Mouse (Mus musculus) liver, adult 2 months (tissue): ENCODE data around the gene Fosl1. TPM values are rescaled to one million over a fixed set of nuclear protein-coding genes. Genes with fewer than 3 reads are reported as not detected.
A peak's percentile ranks its signal among the peaks of the same experiment; 100 is the strongest.
"Not testable (repeated sequence)": the region's sequence is repeated elsewhere in the genome, so short reads cannot be mapped to it uniquely, and the experiment has no call there.

Experiments used
- DNase-seq: peaks from one replicate; pipeline ENCODE4 v3.0.0-alpha.2; 2011; ENCODE audit warnings: low read depth, low spot score; ENCODE audit errors: extremely low read depth
- H3K27ac ChIP-seq: fragments of 200-500 bp; replicated peaks from 2 replicates; pipeline ENCODE4 v1.5.1; 2012; ENCODE audit warnings: low read depth, mild to moderate bottlenecking, control low read depth, inconsistent platforms, low read length; ENCODE audit not compliant: insufficient read depth
- H3K27me3 ChIP-seq: fragments of 200-500 bp; 2 replicates; pipeline ENCODE4 v1.6.1; 2012; ENCODE audit warnings: mild to moderate bottlenecking, moderate library complexity, low read length, inconsistent platforms; ENCODE audit not compliant: control insufficient read depth, insufficient read depth
- H3K36me3 ChIP-seq: fragments of 200-500 bp; 2 replicates; pipeline ENCODE4 v1.6.1; 2012; ENCODE audit warnings: low read length, inconsistent platforms; ENCODE audit not compliant: control insufficient read depth, insufficient read depth
- H3K4me1 ChIP-seq: fragments of 200-500 bp; 2 replicates; pipeline ENCODE4 v1.6.1; 2011; ENCODE audit warnings: low read length; ENCODE audit not compliant: control insufficient read depth, insufficient read depth
- H3K4me3 ChIP-seq: fragments of 200-500 bp; 2 replicates; pipeline ENCODE4 v1.5.1; 2011; ENCODE audit warnings: low read depth, mild to moderate bottlenecking, control low read depth, low read length, moderate library complexity; ENCODE audit not compliant: insufficient read depth
- H3K79me2 ChIP-seq: fragments of 200-500 bp; 2 replicates; pipeline ENCODE4 v1.6.1; 2012; ENCODE audit warnings: inconsistent platforms, mild to moderate bottlenecking, low read length, moderate library complexity; ENCODE audit not compliant: control insufficient read depth, insufficient read depth
- H3K9ac ChIP-seq: fragments of 200-500 bp; 2 replicates; pipeline ENCODE4 v1.6.1; 2012; ENCODE audit warnings: low read depth, mild to moderate bottlenecking, control low read depth, inconsistent platforms, low read length
- CTCF ChIP-seq: fragments of 200-500 bp; IDR thresholded peaks from 2 replicates; pipeline ENCODE4 v1.5.1; 2011; ENCODE audit warnings: low read depth, low read length, control low read depth
- POLR2A ChIP-seq: fragments of 200-500 bp; IDR thresholded peaks from 2 replicates; pipeline ENCODE4 v1.6.1; 2011; ENCODE audit warnings: low read length, control low read depth; ENCODE audit not compliant: insufficient read depth; ENCODE audit errors: extremely low read depth
- WGBS: fragments of 180-500 bp; shearing (Covaris S2); methylation state at CpG from one replicate; pipeline ENCODE4 v1.1.7; 2018; 5-methylcytosine and 5-hydroxymethylcytosine counted together
- polyA plus RNA-seq: library from polyadenylated mRNA; depleted of rRNA; stranded (reverse); fragments of >200 nt; gene quantifications from 2 replicates; pipeline ENCODE4 v1.2.3, GENCODE M21; 2012
- total RNA-seq: library from RNA; depleted of rRNA; stranded (reverse); fragments of >200 nt; gene quantifications from 2 replicates; pipeline ENCODE4 v1.2.3, GENCODE M21; 2014

Fosl1 gene
- total and polyA plus RNA-seq, 2 experiments, result not detected

GRCm38 (mm10) chr19:5490313-5490897 is 43.1 kb downstream of the Fosl1 start, which contains the start of gene Cfl1:
Gene Cfl1, plus strand, starts transcription at chr19:5490455.
- DNase-seq, result peak; percentile 89
- peaks cover 10% of the 10 kb centered on the region; the same call in 1 of the 2 replicates for H3K36me3 ChIP-seq
- peaks cover 7% of the 10 kb centered on the region; the same call in 1 of the 2 replicates for H3K4me1 ChIP-seq
- peaks cover 4% of the 10 kb centered on the region; the same call in 1 of the 2 replicates for H3K79me2 ChIP-seq
- H3K27me3 ChIP-seq, result no peaks in the 10 kb centered on the region
- H3K27ac ChIP-seq, result peak within 1 kb of the TSS; percentile 90
- H3K9ac ChIP-seq, result peak within 1 kb of the TSS; percentile 75
- TF ChIP-seq POLR2A (peak; percentile 86), CTCF (no peak)
- under 1% methylated on average over 62 of the region's 62 CpGs for WGBS
- peak within 1 kb of the TSS; percentile 73 for H3K4me3 ChIP-seq

DNA sequence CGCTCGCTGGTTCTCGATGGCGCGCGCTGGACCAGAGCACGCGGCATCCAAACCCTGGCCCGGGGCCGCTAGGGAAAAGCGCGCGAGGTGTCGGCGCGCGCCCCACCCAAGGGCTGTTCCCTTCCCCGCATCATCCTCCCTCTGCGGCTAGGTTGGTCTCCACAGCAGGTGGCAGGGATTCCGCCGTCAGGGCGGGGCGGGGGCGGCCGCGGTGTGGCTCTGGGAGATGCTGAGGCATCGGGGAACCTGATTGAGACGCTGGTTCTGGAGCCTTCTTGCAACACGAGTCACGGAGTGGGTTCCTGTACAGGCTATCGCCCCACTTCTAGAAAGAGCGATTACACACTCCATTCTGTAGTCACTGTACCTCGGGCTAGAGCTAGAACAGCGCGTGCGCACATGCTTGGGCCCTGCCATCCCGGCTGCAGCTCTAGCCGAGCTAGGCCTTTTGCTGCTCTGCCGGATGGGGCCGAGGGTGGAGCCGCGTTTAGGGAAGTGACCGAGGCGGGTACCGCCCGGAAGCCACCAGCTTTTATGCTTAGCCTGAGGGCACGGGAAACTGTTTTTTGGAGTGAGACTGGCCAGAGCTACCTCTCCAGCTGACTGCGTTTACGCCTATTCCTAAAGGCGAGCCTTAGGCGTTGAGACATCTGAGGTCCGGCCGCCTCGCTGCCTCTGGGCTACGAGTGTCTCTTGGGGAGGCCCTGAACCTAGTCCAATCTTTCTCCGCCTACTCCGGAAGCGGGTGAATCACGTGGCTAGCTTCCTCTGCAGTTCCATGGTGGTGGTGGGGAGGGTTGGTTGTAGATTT is 43.8 kb downstream of the Fosl1 start:
- peak overlapping the region; percentile 84 for H3K27ac ChIP-seq
- H3K9ac ChIP-seq, result peak overlapping the region; percentile 75
- peak overlapping the region; percentile 73 for H3K4me3 ChIP-seq
- H3K27me3 ChIP-seq, result no peaks in the 10 kb centered on the region
- peak; percentile 83 for DNase-seq
- TF ChIP-seq POLR2A (peak; percentile 62), CTCF (no peak)
- peaks cover 4% of the 10 kb centered on the region; the same call in 1 of the 2 replicates for H3K79me2 ChIP-seq
- peaks cover 10% of the 10 kb centered on the region; the same call in 1 of the 2 replicates for H3K36me3 ChIP-seq
- peaks cover 7% of the 10 kb centered on the region; the same call in 1 of the 2 replicates for H3K4me1 ChIP-seq
- under 1% methylated on average over 59 of the region's 59 CpGs for WGBS

DNA sequence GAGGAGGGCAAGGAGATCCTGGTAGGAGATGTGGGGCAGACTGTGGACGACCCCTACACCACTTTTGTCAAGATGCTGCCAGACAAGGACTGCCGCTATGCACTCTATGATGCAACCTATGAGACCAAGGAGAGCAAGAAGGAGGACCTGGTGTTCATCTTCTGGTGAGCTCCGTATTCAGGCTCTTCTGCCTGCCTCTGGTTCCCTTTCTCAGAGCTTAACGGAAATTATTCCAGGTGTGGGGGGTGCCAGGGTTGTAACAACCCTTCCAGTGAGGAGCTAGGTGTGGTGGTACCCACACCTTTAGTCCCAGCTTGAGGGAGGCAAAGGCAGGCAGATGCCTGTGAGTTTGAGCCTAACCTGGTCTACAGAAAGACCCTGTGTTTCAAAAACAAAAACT is 45.3 kb downstream of the Fosl1 start:
- no peak for TF ChIP-seq CTCF
- no peak for TF ChIP-seq POLR2A

GRCm38 (mm10) chr19:5493301-5493721 is 46.0 kb downstream of the Fosl1 start:
- H3K4me1 ChIP-seq, H3K27ac ChIP-seq, H3K9ac ChIP-seq, H3K27me3 ChIP-seq, H3K79me2 ChIP-seq, H3K4me3 ChIP-seq, DNase-seq: not testable (repeated sequence)
- 62% methylated on average over 9 of the region's 9 CpGs for WGBS
- H3K36me3 ChIP-seq, result peaks cover 10% of the 10 kb centered on the region; the same call in 1 of the 2 replicates

More for the DNA sequence above, 45.3 kb downstream of the Fosl1 start:
- Histone ChIP-seq H3K4me3 (no peak overlapping the region), H3K27ac (no peak overlapping the region), H3K79me2 (peaks cover 4% of the 10 kb centered on the region; the same call in 1 of the 2 replicates), H3K9ac (no peak overlapping the region), H3K27me3 (no peaks in the 10 kb centered on the region), H3K36me3 (peaks cover 10% of the 10 kb centered on the region; the same call in 1 of the 2 replicates), H3K4me1 (peaks cover 3% of the 10 kb centered on the region; the same call in 1 of the 2 replicates)
- no peak for DNase-seq
- WGBS, result 92% methylated on average over 4 of the region's 4 CpGs

GRCm38 (mm10) chr19:5494314-5494713 is 47.0 kb downstream of the Fosl1 start:
- 69% methylated on average over 3 of the region's 3 CpGs for WGBS
- Histone ChIP-seq H3K9ac (no peak overlapping the region), H3K27ac (no peak overlapping the region), H3K27me3 (no peaks in the 10 kb centered on the region), H3K79me2 (peaks cover 4% of the 10 kb centered on the region; the same call in 1 of the 2 replicates), H3K4me1 (no peaks in the 10 kb centered on the region), H3K4me3 (no peak overlapping the region), H3K36me3 (peaks cover 10% of the 10 kb centered on the region; the same call in 1 of the 2 replicates)
- TF ChIP-seq CTCF, result no peak
- TF ChIP-seq POLR2A, result no peak
- no peak for DNase-seq
